Mouse (Mus musculus) liver, embryonic 18 days (tissue): ENCODE results near the gene Ispd. TPM values are rescaled to one million over a fixed set of nuclear protein-coding genes. Genes with fewer than 3 reads are reported as not detected.

Experiments
- polyA plus RNA-seq: library from polyadenylated mRNA; depleted of rRNA; stranded (reverse); fragments of >200 nt; gene quantifications from 2 replicates; pipeline ENCODE4 v1.2.3, GENCODE M21; 2012; rRNA removed

The Ispd gene
- polyA plus RNA-seq, result 0.71 and 0.96 TPM in 2 replicates

DNA sequence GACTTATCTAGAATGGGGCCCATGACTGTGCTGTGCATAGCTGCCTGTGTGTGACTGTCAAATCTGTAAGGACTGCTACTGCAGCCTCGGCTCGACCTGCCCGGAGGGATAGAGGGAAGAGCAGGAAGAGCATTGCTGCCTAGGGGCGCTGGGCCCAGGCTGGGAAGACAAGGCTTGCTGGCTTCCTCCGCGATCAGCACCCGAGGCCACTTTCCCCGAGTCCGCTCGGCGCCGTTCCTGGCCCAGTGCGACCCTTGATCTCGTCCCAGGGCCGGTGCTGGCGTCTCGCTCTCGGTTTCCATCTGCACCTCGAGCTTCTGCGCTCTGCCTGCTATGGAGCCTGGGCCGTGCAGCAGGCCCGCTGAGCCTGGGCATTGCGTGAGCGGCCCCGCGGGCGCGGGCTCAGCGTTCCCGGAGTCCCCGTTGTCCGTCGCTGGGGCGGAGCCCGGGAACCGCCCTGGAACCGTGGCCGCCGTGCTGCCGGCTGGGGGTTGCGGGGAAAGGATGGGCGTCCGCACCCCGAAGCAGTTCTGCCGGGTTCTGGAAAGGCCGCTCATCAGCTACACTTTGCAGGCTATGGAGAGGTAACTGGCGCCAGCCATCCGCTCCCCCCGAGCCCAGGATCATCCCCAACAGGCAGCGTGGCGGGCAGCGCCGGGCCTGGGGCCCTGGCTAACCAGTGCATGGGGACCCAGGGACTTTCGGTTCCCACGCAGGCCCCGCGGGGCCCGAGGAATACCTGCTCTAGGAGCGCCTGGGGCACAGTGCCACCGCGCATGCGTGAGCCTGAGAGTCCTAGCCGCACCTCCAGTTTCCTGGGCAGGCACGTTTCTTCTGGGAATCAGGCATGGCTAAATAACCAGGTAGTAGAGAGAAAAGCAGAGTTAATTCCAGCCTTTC is at the start of gene Ispd, which contains the start of gene D630036H23Rik:
Gene Ispd, plus strand, starts transcription at position 10 of the 900 bp plus-strand sequence.
Gene D630036H23Rik, minus strand, starts transcription at position 741 of the 900 bp plus-strand sequence.

Other genes with a start within 250 kb of the Ispd start
- gene Ankmy2, start 224.3 kb upstream of the Ispd start, polyA plus RNA-seq, result 3.6 and 4.0 TPM in 2 replicates
- gene Bzw2, start 223.4 kb upstream of the Ispd start, polyA plus RNA-seq, result 18.4 and 19.6 TPM in 2 replicates
- gene Lrrc72, start 128.1 kb upstream of the Ispd start, polyA plus RNA-seq, result not detected in 2 replicates
- gene Sostdc1, start 67.3 kb upstream of the Ispd start, polyA plus RNA-seq, result 0.05 TPM in 2 replicates
- gene D630036H23Rik, start 731 bp downstream of the Ispd start, polyA plus RNA-seq, result 0.28 and 0.37 TPM in 2 replicates